Mouse (Mus musculus) embryonic facial prominence, embryonic 10.5 days (tissue): ENCODE measurements around the gene Car12. TPM values are rescaled to one million over a fixed set of nuclear protein-coding genes. Genes with fewer than 3 reads are reported as not detected.
A peak's percentile ranks its signal among the peaks of the same experiment; 100 is the strongest.

Experiments
- DNase-seq: peaks from one replicate; pipeline ENCODE4 v3.0.0-alpha.2; 2017; ENCODE audit warnings: low spot score
- H3K27ac ChIP-seq: fragments of 300-500 bp; sonication (generic); replicated peaks from 2 replicates; pipeline ENCODE4 v1.5.1; 2016; ENCODE audit warnings: mild to moderate bottlenecking
- H3K27me3 ChIP-seq: fragments of 300-500 bp; sonication (generic); replicated peaks from 2 replicates; pipeline ENCODE4 v1.6.1; 2016; ENCODE audit warnings: low read depth, mild to moderate bottlenecking; ENCODE audit not compliant: poor library complexity, severe bottlenecking
- H3K36me3 ChIP-seq: fragments of 300-500 bp; sonication (generic); replicated peaks from 2 replicates; pipeline ENCODE4 v1.6.1; 2016; ENCODE audit warnings: mild to moderate bottlenecking, moderate library complexity
- H3K4me1 ChIP-seq: fragments of 300-500 bp; sonication (generic); 2 replicates; pipeline ENCODE4 v1.6.1; 2016
- H3K4me3 ChIP-seq: fragments of 300-500 bp; sonication (generic); 2 replicates; pipeline ENCODE4 v1.5.1; 2016; ENCODE audit warnings: mild to moderate bottlenecking, moderate library complexity
- H3K9me3 ChIP-seq: fragments of 300-500 bp; sonication (generic); 2 replicates; pipeline ENCODE4 v1.6.1; 2016; ENCODE audit warnings: mild to moderate bottlenecking
- WGBS: fragments of 180-500 bp; shearing (Covaris S2); methylation state at CpG from one replicate; pipeline ENCODE4 v1.1.7; 2016; 5-methylcytosine and 5-hydroxymethylcytosine counted together
- polyA plus RNA-seq: library from polyadenylated mRNA; unstranded; fragments of >200 nt; fragmentation: Nextera tagmentation; extraction: Ambion mirVana; gene quantifications from 2 replicates; pipeline ENCODE4 v1.2.1, GENCODE M21; 2016

The Car12 gene
- polyA plus RNA-seq, 1 experiment from 2014 or later: 6.5 TPM

GRCm38 (mm10) chr9:66691683-66692305 lies 21.7 kb upstream of the Car12 start:
- WGBS: 80% methylated on average over 4 of the region's 4 CpGs
- Histone ChIP-seq H3K9me3 (no peaks in the 10 kb centered on the region), H3K27ac (no peak overlapping the region), H3K4me1 (no peaks in the 10 kb centered on the region), H3K27me3 (no peaks in the 10 kb centered on the region), H3K36me3 (no peaks in the 10 kb centered on the region), H3K4me3 (no peak overlapping the region)
- DNase-seq: no peak

- WGBS: 80% methylated on average over 7 of the region's 7 CpGs
Observed at GRCm38 (mm10) chr9:66697355-66698140, 15.9 kb upstream of the Car12 start.

GRCm38 (mm10) chr9:66699748-66700147 lies 13.7 kb upstream of the Car12 start:
- H3K27ac ChIP-seq: no peak overlapping the region
- 92% methylated on average over 4 of the region's 4 CpGs for WGBS
- H3K9me3 ChIP-seq: no peaks in the 10 kb centered on the region
- H3K27me3 ChIP-seq: no peaks in the 10 kb centered on the region
- H3K4me3 ChIP-seq: no peak overlapping the region
- no peak for DNase-seq
- no peaks in the 10 kb centered on the region for H3K36me3 ChIP-seq
- H3K4me1 ChIP-seq: peaks cover 6% of the 10 kb centered on the region

More at GRCm38 (mm10) chr9:66697355-66698140, 15.9 kb upstream of the Car12 start:
- no peaks in the 10 kb centered on the region for H3K27me3 ChIP-seq
- H3K4me1 ChIP-seq: peaks cover 6% of the 10 kb centered on the region
- H3K4me3 ChIP-seq: no peak overlapping the region
- H3K9me3 ChIP-seq: no peaks in the 10 kb centered on the region
- no peaks in the 10 kb centered on the region for H3K36me3 ChIP-seq
- no peak for DNase-seq
- H3K27ac ChIP-seq: no peak overlapping the region

GRCm38 (mm10) chr9:66703002-66703401 lies 10.5 kb upstream of the Car12 start:
- no peak overlapping the region for H3K27ac ChIP-seq
- no peak for DNase-seq

GRCm38 (mm10) chr9:66705354-66705753 lies 8.1 kb upstream of the Car12 start:
- 0 out of 2 replicates have a peak, but pooled peaks cover 6% of the 10 kb centered on the region for H3K27me3 ChIP-seq
- no peak for DNase-seq
- H3K4me1 ChIP-seq: peaks cover 30% of the 10 kb centered on the region

More at GRCm38 (mm10) chr9:66703002-66703401, 10.5 kb upstream of the Car12 start:
- Histone ChIP-seq H3K9me3 (no peaks in the 10 kb centered on the region), H3K4me3 (no peak overlapping the region), H3K4me1 (peaks cover 15% of the 10 kb centered on the region), H3K36me3 (no peaks in the 10 kb centered on the region), H3K27me3 (no peaks in the 10 kb centered on the region)
- 82% methylated on average over 4 of the region's 4 CpGs for WGBS

GRCm38 (mm10) chr9:66705766-66706165 lies 7.7 kb upstream of the Car12 start:
- Histone ChIP-seq H3K27me3 (0 out of 2 replicates have a peak, but pooled peaks cover 10% of the 10 kb centered on the region), H3K4me3 (no peak overlapping the region), H3K9me3 (no peaks in the 10 kb centered on the region), H3K4me1 (peaks cover 30% of the 10 kb centered on the region), H3K36me3 (no peaks in the 10 kb centered on the region), H3K27ac (0 out of 2 replicates have a peak overlapping the region, but pooled peaks have one; percentile 21)
- peak; percentile 74 for DNase-seq
- 51% methylated on average over 2 of the region's 2 CpGs for WGBS

More at GRCm38 (mm10) chr9:66705354-66705753, 8.1 kb upstream of the Car12 start:
- H3K4me3 ChIP-seq: no peak overlapping the region
- H3K36me3 ChIP-seq: no peaks in the 10 kb centered on the region
- no peaks in the 10 kb centered on the region for H3K9me3 ChIP-seq
- H3K27ac ChIP-seq: no peak overlapping the region

- H3K9me3 ChIP-seq: no peaks in the 10 kb centered on the region
- WGBS: 78% methylated on average over 11 of the region's 11 CpGs
- H3K27me3 ChIP-seq: peaks cover 31% of the 10 kb centered on the region
- H3K27ac ChIP-seq: peak overlapping the region; percentile 69; the same call in 1 of the 2 replicates
- H3K36me3 ChIP-seq: no peaks in the 10 kb centered on the region
- DNase-seq: no peak
- H3K4me1 ChIP-seq: peaks cover 26% of the 10 kb centered on the region
- no peak overlapping the region for H3K4me3 ChIP-seq
Observed at GRCm38 (mm10) chr9:66708054-66708772, 5.3 kb upstream of the Car12 start.

- H3K4me3 ChIP-seq: no peak overlapping the region
- no peaks in the 10 kb centered on the region for H3K36me3 ChIP-seq
- H3K4me1 ChIP-seq: peaks cover 32% of the 10 kb centered on the region
- peak; percentile 23 for DNase-seq
- peaks cover 34% of the 10 kb centered on the region for H3K27me3 ChIP-seq
- WGBS: 55% methylated on average over 12 of the region's 12 CpGs
- no peaks in the 10 kb centered on the region for H3K9me3 ChIP-seq
- H3K27ac ChIP-seq: peak overlapping the region; percentile 69
Observed at GRCm38 (mm10) chr9:66708816-66709555, 4.5 kb upstream of the Car12 start.

- Histone ChIP-seq H3K27ac (no peak overlapping the region), H3K4me3 (no peak overlapping the region), H3K4me1 (peaks cover 40% of the 10 kb centered on the region), H3K36me3 (no peaks in the 10 kb centered on the region), H3K27me3 (peaks cover 50% of the 10 kb centered on the region), H3K9me3 (no peaks in the 10 kb centered on the region)
- WGBS: 82% methylated on average over 6 of the region's 6 CpGs
- no peak for DNase-seq
Observed at GRCm38 (mm10) chr9:66710626-66711025, 2.9 kb upstream of the Car12 start.

- H3K4me3 ChIP-seq: peak overlapping the region; percentile 59
- no peaks in the 10 kb centered on the region for H3K9me3 ChIP-seq
- DNase-seq: peak; percentile 44
- H3K27ac ChIP-seq: peak overlapping the region; percentile 57
- no peaks in the 10 kb centered on the region for H3K36me3 ChIP-seq
- H3K27me3 ChIP-seq: peaks cover 54% of the 10 kb centered on the region
- WGBS: 14% methylated on average over 12 of the region's 12 CpGs
- H3K4me1 ChIP-seq: peaks cover 19% of the 10 kb centered on the region
Observed at GRCm38 (mm10) chr9:66714022-66714515, 583 bp downstream of the Car12 start.

GRCm38 (mm10) chr9:66715361-66715760 lies 1.9 kb downstream of the Car12 start:
- H3K4me3 ChIP-seq: no peak overlapping the region
- WGBS: 81% methylated on average over 2 of the region's 2 CpGs
- peaks cover 50% of the 10 kb centered on the region for H3K27me3 ChIP-seq
- no peak for DNase-seq
- H3K4me1 ChIP-seq: peaks cover 15% of the 10 kb centered on the region
- H3K9me3 ChIP-seq: no peaks in the 10 kb centered on the region
- no peak overlapping the region for H3K27ac ChIP-seq
- H3K36me3 ChIP-seq: no peaks in the 10 kb centered on the region

GRCm38 (mm10) chr9:66716533-66716932 lies 3.0 kb downstream of the Car12 start:
- 95% methylated on average over 3 of the region's 3 CpGs for WGBS
- DNase-seq: no peak
- Histone ChIP-seq H3K9me3 (no peaks in the 10 kb centered on the region), H3K4me3 (no peak overlapping the region), H3K4me1 (peaks cover 15% of the 10 kb centered on the region), H3K27me3 (peaks cover 43% of the 10 kb centered on the region), H3K27ac (no peak overlapping the region), H3K36me3 (no peaks in the 10 kb centered on the region)
